Mouse (Mus musculus) left cerebral cortex, adult 9 months (tissue): ENCODE measurements around the gene Hacd4.
A peak's percentile ranks its signal among the peaks of the same experiment; 100 is the strongest.
"Not testable (repeated sequence)": the region's sequence is repeated elsewhere in the genome, so short reads cannot be mapped to it uniquely, and the experiment has no call there.

Experiments
- DNase-seq, 2 experiments: peaks; one replicate each; pipeline ENCODE4 v3.0.0; 2022; ENCODE audit warnings: low spot score in 2 of 2

The Hacd4 gene

DNA sequence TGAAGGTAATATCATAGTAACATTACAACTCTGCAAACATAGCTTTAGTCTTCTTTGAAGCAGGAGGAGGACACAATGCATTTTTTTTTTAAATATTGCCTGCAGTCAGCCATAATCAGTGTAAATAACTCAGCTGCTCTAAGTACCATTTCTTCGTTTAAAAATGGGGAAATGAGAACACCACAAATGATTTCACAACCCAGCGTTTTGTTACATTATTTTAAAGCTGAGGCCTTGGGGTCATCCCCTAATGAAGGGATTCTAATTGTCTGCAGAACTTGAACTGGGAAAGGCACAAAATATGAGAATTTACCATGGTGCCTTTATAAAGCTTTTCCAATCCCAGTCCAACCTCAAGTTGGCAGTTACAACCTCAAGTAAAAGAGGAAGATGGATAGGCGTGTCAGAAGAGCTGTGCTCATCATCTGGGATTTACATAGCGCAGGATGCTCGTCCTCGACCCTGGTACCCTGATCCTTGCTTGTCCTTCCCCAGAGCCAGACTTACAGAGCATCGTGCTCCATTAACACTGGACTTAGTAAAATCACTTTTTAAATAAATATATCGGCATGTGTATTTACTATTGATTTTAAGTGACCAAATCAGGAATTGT lies 6.2 kb downstream of the Hacd4 start:
- no peak for DNase-seq

DNA sequence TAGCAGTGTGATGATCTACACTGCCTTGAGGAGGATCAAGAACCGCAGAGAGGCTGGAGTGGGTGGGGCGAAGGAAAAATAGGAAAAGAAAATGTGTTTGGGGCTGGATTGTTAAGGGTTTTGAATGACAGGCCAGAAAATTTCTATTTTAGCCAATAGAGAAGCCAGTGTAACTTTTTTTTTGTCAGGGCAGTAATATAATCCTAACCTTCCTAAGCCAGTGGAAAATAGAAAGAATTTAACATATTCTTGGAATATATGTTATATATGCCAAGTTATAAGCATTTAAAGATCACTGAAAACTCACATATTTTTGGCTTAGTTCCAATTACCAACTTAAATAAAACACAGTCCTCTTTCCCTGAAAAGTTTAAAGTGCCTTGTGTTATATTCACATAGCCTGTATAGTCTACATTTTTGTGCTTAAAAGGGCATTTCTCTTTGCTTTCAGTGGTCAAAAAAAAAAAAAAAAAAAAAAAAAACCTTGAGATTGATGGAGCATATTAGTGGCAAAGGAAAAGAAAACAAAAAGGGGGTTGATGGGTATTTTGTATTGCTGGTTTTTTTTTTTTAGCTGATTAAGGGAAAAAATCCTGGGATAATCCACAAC lies 11.0 kb downstream of the Hacd4 start:
- DNase-seq, result no peak

DNA sequence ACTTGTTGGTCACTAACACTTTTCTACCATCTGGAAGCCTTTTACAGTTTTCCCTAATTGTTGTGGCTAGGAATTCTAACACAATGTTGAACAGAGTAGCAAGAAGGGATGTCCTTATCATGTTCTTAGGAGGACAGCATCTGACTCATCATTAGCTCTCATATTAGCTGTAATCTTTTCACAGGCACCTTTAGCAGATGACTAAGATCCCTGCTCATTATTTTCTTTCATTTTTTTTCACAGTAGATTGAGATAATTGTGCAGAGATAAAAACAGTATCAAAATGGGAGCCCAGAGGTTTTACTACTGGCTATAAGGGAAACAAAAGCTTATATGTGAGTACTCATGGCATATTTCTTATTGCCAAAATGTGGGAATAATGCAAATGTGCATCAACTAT lies 14.2 kb downstream of the Hacd4 start:
- no peak for DNase-seq

DNA sequence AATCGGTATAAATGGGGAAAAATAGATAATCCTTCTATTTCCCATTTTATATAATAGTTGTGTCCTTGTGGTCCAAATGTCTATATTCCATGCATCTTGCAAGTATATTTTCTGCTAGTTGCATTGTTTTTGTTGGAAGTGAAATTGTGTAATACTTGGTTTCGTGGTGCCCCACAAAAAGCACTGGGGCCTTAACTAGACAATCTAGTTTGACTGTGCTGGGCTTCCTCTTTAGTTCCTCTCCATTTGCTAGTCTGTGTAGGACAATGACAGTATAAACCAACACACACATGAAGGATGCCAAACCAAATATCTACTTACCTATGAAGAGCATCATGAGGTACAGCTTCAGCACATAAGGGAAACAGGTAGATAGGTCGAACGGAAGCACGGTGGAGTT lies 19.4 kb downstream of the Hacd4 start:
- DNase-seq, result no peak

DNA sequence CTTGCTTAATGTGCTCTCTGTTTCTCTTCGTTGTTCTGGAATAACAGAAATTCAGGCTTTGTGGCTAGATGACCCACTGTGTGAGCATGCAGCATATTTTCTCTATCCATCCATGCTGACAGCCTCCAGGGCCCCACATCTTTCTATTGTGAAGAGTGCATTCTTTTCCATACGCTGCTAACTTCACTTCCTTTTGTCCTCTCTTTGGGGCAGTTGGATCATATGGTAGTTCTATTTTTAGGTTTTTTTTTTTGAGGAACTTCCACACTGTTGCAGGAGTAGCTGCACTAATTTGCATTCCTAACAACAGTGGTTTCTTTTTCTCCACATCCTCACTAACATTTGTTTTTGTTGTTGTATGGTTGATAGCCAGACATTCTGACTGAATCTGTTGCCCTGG lies 23.7 kb downstream of the Hacd4 start:
- DNase-seq, result no peak

DNA sequence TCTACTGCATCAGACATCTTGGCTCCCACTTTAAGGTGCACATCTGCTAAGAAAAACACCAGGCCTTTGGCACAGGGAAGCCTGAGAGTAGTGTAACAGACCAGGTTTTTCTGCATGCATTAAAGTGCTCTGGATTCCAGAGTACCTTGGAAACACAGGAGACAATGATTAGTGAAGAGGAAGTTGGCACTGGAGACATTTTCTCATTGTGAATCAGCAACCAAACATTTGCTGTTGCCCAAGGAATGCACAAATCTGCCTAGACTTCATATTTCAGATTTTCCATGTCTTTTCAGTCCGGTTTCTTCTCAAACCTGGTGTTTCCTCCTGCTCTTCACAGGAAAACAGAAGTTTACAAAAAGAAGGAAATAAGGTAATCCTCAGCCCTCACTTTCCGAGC lies 26.4 kb downstream of the Hacd4 start:
- peak in 1 of 2 experiments; percentile 7 for DNase-seq

DNA sequence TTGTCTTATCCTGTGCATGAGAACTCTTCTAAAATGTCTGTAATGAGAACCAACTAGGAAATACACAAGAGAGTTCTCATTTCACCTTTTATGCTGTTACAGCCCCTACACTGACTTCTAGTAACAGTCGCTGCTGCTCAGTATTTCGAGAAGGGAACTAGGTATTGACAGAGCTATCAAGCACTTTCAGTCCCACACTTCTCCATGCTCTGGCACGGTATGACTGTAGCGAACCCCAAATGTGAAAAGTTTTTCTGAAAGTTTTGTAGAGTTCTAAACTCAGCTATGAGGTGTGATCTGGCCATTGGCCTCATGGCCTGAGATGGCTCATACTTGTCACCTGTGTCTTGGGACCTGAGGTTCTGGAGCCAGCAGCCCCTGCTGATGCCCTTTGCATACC lies 29.4 kb downstream of the Hacd4 start:
- DNase-seq, result no peak

DNA sequence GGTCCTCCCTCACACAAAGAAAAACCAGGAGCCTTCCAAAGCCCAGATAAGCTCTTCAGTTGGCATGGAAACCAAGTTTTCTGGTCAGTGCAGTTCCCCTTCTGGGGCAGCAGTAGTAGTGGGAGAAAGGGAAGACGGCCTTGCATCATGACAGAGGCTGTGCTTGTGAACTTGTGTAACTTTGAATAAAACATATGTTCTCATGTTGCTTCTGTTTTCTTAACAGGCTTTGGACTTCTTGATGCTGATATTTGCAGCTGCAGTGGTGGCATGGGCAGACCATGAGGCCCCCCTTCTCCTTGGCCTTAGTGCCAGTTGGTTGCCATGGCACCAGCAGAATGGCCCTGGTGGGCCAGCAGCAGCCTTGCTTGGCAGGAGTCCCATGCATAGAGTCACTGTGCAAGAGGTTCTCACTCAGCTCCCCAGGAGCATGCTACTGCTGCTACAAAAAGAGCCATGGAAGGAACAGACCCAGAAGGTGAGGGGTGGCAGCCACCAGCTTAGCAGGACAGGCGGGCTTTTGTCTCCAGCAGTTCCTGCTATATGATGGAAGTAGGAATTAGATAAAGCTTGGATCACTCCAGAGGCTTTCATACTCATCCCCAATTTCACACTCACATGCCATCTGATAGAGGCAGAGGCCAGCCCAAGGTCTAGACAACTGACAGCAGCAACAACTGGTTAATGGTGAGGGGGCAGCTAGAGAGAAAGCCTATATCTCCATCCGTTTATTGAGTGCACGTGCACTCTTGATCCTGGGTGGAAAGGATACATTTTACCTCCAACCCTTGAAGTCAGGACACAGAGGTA lies 31.6 kb downstream of the Hacd4 start:
- peak in 1 of 2 experiments; percentile 18 for DNase-seq

DNA sequence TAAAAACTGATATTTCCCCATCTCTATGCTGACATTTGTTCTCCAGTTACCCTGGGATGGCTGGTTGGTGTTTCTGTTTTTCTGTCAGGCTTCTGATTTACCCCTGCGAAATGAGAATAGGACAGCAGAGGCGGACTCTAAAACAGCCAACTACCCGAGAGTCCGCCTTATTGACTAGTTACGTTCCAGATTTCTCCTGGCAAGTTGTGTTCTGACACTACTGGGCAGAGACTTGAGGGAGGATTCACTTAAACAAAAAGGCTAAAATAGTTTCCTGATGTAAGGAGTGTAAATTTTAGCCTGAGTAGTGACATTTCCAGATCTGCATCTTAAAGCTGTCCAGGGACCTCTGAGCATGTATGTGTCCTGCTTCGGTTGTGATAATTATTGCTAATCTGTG lies 35.8 kb downstream of the Hacd4 start:
- no peak for DNase-seq

DNA sequence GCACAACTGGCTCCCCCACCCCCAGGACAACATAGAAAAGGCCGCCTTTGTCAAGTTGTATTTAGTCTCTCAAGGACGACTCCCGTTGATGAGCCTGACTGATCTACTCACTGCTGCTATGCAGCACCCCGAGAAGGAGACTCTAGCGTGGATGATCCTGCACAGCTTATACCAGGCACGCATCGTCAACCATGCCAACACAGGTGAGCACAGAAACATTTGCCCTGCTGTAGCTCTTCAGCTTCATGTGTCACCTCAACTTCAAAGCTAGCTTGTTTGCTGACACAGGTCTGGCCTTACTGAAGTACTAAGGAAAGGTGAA lies 37.8 kb downstream of the Hacd4 start:
- DNase-seq, result no peak

DNA sequence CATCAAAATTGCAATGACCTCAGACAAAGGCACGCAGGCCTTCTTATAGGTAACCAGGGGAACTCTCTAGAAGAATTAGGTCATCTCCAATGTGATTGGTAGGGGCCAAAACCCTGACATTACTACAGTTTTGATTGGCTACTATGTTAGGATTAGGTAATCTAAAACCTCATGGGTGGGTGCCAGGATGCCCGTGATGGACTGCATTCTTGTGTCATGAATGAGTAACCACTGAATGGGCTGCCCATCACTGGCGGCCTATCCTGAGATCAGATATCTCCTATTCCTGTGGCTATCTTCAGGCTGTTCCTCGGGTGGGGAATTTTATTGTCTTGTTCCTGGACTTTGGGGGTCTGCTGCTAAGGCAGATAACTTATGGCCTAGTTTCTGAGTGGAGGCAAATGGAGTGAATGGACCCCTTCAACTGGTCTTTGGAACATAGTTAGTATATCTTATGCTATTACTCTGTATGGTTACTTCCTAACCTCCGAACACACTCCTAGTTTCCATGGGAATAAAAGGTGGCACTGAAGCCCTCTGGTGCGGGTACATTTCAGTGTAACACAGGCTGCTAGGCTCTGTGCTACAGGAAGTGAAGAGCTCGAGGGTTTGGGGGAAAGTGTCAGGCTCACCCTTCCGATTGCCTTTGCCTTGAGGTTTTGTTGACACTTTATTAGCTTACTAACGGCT lies 38.3 kb downstream of the Hacd4 start:
- DNase-seq, result no peak

DNA sequence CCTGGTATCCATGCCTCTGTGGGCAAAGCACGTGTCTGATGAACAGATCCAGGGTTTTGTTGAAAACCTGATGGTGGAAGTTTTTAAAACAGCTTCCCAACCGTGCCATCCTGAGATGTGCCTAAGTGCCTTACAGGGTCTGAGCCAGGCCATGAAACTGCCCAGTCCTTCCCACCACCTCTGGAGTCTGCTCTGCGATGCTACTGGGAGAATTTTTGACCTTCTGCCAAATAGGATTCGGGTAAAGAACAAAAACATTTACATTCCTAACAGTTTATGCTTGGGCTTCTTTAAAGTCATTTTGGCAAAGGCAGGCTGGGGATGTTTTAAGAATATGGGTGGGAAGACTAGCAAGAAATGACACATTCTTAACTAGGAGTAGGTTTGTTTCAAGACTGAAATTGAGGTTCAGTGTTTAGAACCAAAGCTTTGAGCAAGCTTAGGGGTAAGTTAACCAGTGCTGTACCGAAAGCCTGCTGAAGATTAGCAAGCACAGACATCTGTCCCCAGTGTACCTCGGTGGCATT lies 41.7 kb downstream of the Hacd4 start:
- DNase-seq, result peak in 1 of 2 experiments; percentile 15

DNA sequence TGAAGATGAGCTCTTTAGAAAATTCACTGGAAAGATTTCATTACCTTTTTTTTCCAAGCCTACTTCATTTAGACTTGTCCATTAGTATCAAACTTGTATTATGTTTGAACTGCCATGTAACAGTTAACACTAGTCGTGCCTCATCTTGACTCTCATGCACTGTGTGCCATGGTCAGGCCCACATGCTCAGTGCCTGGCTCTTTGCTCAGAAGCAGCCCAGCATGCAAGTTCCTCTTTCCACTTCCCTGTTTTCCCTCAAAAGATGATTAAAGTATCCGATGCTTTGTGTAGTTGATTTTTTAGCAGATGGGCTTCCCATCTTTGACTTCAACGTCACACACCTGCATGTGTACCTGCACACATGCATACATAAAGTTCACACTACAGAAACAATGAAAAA lies 43.0 kb downstream of the Hacd4 start:
- DNase-seq, result no peak

DNA sequence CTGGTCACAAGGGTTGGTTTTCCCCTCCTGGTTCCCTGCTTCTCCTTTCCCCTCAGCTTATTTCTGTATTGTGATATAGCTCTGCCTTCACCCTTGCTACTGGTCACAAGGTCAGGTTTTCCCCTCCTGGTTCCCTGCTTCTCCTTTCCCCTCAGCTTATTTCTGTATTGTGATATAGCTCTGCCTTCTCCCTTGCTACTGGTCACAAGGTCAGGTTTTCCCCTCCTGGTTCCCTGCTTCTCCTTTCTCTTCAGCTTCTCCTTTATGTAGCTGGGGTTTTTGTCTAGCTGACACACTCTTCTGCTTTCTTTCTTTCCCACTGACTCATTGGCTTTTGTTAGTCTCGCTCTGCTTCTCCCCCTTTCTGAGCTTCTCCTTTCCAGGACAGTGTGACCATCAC lies 48.1 kb downstream of the Hacd4 start:
- DNase-seq, result not testable (repeated sequence)

DNA sequence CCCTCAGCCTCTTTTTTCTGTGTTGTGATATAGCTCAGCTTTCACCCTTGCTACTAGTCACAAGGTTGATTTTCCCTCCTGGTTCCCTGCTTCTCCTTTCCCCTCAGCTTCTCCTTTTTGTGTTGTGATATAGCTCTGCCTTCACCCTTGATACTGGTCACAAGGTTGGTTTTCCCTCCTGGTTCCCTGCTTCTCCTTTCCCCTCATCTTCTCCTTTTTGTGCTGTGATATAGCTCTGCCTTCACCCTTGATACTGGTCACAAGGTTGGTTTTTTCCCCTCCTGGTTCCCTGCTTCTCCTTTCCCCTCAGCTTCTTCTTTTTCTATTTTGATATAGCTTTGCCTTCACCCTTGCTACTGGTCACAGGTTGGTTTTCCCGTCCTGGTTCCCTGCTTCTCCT lies 48.7 kb downstream of the Hacd4 start:
- DNase-seq, result no peak

DNA sequence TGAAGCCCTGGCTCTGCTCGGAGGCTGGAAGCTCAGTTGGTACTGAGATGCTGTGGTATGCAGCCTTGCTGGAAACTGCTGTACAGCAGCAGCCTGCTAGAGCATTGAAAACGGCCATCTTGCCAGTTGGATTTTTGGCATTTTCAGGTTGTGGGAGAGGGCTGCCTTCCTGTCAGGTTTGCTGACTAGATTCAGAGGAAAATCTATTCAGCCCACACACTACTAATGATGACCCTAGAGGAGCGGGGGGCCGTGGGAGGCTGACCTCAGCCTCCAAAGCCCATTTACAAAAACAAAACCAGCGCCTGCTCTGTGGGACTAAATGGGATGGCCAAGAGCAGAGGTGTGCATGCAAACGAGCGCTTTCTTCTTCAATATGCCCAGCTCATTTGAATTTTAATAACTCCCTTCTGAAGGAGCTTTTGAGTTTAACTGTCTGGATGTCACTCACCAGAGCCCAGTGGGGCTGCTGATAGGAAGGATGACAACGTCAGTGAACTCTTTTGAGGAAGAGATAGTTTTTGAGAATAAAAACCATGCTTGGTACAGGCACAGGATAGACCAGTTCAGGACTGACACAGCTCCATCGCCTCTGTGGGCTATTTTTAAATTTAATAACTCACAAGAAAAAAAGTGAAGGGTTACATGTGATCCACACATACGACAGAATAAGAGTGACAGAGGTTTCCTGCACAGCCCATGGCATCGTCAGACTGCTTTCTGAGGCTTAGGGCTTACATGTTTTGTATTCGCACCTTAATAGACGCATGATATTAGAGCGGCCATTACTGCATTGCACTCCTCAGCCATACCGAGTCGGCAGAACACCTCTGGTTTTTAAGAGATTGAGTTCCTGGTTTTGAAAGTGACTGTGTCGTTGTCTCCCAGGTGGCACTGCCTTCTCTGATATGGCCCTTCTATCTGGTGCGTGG lies 66.2 kb downstream of the Hacd4 start:
- no peak for DNase-seq

DNA sequence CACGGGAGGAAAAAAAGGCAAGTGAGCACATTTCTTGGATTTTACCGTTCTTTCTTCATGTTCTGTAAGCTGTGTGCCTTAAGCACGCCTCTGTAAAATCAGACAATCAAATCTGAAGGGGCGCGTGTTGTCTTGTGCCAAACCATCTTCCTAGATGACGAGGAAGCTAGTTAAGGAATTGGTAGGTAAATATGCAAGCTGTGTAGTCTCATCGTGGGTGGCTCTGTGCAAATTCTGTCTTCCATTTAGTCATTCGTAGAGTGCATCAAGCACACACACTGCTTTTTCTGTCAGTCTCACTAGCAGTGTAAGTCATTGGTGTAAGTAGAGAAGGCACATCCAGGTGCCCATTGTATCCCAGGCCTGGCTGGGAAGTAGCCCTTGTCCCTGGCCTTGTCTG lies 67.9 kb downstream of the Hacd4 start:
- DNase-seq, result no peak

DNA sequence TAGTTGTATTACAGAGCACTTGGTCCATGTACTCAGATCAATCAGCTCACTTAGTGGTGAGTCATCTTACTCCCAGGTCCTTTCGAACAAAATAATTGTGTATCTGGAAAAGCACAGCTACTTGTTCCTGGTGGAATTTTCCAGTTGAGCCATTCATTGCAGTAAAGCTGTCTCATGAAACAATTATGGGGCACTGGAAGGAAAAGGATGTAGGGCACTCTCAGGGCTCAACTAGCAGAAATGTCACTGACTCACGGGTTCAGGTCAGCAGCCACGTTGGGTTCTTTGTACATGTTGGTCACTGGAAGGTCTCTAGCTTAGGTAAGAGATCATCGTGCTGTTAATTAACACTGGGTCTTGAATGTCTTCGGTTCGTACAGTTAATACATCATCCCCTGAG lies 68.8 kb downstream of the Hacd4 start:
- DNase-seq, result no peak

DNA sequence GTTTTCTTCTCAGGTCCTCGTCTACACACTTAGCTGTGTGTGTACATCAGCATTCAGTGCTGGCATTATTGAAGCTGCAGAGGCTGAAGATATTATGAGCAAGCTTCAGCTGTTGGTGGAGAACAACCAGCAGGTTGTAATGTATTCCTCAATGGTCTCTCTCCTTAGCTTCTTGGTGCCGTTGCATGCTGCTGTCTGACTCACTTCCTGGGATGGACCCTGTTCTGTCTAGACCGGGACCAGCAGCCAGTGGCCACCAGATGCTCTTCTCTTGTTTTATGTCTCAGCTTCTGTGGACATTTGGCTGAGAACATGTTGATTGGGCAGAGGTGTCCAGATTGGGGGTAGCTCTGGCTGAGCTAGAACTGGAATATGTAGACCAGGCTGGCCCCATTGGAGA lies 81.3 kb downstream of the Hacd4 start:
- no peak for DNase-seq

DNA sequence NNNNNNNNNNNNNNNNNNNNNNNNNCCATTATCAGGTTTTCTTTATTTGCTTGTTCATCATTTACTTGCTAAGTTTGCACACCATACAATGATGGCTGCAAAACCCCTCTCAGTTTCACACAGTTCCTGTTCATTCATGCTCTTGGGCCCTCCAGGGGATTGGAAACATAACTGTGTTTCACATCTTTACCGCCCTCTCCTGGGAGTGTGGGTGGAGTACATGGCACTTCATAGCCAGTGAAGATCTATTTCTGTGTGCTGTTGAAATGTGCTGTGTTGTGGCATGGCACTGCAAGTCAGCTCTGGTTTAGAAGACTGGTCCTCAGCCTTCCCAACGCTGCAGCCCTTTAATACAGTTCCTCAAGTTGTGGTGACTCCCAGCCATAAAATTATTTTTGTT lies 82.1 kb downstream of the Hacd4 start:
- peak in 1 of 2 experiments; percentile 26 for DNase-seq

DNA sequence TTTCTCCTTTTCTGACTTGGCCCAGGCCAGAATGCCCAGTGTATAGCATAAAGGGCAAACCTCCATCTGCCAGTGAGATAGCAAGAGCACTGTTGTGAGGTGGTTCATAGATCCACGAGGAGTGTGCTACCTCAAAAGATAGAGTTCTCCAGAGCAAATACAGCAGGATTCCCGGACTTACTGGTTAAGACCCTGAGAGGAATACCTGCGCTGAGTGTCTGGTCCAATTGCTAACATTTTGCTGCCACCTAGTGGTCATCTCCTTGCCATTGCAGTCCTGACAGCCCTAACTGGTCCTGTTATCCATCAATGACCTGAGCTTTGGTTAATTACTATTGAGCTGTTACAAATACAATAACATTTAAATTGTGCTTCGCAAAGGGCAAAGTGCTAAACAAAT lies 87.8 kb downstream of the Hacd4 start:
- DNase-seq, result peak in 1 of 2 experiments; percentile 78
